Mouse (Mus musculus): ENCODE results near the gene Cnbd2.
"Not testable (repeated sequence)": the region's sequence is repeated elsewhere in the genome, so short reads cannot be mapped to it uniquely, and the experiment has no call there.

Cnbd2 gene

DNA sequence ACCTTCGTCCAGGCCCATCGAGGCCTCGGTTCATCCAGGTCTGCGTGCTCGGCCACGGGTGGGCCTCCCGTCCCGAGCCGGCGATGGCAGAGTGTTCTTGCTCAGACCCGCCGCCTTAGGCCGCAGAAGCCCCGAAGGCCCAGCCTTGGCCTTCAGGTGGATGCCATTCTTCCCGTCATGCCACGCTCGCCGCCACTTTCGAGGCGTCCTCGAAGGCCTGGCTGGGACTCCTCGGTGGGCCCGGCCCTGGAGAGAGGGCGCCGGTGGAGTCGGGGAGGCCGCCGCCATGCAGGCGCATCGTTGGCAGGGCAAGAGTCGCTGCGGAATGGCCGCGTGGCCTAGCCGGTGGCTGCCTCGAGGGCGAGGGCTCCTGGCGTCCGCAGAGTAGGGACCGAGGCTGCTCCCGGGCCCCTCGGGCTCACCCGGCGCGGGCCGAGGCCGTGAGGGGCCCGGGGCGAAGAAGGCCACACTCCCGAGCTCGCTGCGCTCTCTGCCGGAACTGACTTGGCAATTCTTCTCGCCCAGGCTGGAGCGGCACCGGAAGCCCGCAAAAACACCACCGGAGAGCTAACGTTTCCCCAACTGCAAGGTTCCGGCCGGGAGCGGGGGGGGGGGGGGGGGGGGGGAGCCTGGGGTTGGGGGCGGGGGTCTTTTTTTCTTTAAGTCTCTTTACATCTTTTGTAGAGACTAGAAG, 80.5 kb downstream of the Cnbd2 start:
- DNase-seq (ENCODE audit: low spot score): peak; percentile 24

DNA sequence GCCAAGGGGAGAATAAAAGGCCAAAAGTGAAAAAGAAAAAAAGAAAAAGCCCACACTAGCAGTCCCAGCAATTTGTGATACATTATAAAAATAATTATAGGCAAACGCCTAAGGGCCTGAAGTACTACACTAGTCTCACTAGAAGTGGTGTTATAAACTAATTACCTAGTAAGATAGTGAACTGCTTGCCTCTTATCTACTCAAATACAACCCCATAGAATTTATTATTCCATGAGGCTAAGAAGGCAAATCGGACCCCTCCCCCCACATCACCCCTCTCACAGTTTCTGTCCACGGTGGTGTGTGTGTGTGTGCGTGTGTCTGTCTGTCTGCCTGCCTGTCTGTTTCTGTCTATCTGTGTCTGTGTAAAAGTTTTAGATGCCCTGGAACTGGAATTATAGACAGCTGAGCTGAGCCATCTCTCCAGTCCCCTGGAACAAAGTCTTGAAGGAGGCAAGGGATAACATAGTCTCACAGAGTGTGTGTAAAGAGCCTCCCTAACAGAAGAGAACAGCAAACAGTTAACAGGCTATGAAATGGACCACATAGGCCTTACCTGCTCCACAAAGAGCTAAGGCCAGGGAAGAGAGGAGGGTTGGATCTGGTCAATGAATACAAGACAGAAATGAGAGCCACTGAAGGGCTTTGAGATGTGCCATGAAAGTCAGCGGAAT, 81.2 kb downstream of the Cnbd2 start:
- DNase-seq (ENCODE audit: low spot score): no peak

DNA sequence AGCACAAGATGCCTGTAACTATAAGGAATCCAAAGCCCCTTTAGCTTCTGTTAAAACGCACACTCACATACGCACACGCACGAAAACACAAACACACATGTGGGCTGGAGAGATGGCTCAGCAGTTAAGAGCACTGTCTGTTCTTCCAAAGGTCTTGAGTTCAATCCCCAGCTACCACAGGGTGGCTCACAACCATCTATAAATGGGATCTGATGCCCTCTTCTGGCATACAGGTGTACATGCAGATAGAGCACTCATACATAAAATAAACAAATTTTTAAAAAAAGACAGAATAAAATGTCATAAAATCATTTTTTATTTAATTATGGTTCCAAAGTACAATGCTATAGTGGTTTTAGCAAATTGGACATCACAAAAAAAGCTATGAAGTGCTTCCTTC, 82.2 kb downstream of the Cnbd2 start:
- no peak for DNase-seq (ENCODE audit: low spot score)

DNA sequence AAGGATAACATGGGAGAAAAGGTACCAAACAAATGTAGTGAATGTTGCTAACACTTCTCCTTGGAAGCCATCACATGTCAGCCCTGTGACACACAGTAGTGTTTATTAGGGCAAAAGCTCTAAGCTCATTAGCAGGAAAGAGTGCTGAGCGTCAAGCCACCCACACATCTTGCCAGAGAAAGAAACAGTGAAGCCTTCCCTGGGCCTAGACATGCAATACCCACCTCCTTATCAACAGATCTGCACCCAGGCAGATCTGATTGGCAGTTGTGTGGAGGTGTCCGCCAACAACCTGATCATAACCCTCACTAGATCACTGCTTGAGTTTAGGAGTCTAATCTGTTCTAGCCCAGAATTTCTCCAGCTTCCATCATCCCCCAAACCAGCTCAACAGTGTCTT, 84.0 kb downstream of the Cnbd2 start:
- no peak for DNase-seq (ENCODE audit: low spot score)

DNA sequence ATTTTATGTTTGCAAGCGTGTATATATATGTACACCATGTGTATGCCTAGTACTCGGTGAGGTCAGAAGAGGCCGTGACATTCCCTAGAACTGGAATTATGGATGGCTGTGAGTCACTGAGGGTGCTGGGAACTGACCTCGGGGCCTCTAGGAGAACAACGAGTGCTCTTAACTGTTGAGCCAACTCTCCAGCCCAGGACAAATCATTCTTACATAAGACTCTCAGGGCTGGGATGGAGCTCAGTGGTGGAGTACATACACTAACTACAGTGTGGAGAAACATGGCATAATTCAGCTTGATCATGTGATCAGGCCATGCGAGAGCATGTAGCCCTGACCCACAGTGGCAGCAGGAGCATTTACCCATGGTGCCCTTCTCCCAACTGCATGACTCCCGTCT, 85.9 kb downstream of the Cnbd2 start:
- DNase-seq (ENCODE audit: low spot score): no peak

DNA sequence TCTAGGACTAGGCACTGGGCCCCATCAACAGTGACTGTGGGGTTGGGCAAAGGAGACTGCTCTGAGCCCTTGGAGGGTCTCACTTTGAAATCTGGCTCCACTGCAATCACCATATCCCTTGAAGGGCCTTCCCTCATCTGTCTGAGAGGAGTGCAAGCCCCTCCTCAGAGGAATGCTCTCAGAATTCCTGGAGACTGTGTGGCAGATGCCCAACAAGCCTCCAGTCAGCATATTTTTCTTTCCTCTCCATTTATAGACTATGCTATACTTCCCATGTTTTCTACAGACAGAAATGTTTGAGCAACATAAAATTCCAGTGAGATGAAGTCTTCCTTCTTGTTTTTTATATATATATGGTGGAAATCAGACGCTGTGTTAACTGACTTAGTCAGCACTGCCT, 87.4 kb downstream of the Cnbd2 start:
- no peak for DNase-seq (ENCODE audit: low spot score)

DNA sequence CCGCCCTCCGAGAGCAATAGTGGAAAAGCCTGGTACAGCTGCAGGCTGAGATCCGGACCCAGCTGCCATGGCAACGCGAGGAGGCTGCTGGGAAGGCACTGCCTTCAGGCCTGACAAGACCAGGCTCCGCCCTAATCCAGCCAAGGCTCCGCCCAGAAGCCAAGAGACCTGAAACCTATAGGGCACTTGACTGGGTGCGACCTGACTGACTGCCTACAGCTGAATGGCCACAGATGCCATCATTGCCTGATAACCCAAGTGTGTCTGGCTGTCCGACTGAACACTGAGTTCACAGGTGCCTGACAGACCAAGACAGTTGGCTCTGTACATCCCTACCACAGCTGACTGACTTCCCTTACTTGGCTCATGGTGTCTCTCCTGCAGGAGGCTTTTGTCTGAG, 89.2 kb downstream of the Cnbd2 start:
- DNase-seq (ENCODE audit: low spot score): no peak

DNA sequence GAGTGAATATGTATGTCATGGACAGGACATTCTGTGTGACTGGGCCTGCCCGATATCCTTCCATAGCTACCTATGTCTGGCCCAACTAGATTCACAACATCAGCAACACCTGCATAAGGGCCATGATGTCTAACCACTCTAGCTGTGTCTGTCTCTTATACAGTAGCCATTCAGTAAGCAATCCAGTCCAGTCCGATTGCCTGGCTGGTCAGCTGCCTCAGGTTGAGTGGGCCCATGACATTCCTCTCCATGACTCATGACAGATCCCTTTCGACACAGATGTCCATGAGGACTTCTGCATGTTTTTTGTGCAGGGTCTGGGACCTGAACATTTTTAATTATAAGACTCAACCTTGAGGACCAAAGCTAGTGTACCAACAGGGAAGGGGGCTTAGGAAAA, 89.9 kb downstream of the Cnbd2 start:
- no peak for DNase-seq (ENCODE audit: low spot score)

DNA sequence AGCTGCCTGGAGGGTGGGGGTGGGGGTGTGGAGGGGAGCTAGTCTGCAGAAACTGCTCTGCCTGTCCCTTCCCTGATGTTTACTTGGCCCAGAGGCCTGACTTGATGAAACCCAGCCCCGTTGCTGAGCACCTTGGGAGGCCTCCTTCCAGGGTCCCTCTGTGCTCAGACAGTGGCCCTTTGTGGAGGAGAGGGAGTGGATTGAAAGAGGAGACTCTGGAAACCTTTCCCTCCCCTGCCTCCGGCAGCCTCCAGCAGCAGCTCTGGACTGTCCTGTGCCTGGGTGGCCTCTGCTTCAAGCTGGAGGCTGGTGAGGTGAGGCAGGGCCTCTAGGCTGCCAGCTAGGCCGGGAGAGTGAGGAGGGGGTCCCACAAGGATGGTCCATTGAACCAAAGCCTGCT, 94.9 kb downstream of the Cnbd2 start:
- DNase-seq (ENCODE audit: low spot score): no peak

DNA sequence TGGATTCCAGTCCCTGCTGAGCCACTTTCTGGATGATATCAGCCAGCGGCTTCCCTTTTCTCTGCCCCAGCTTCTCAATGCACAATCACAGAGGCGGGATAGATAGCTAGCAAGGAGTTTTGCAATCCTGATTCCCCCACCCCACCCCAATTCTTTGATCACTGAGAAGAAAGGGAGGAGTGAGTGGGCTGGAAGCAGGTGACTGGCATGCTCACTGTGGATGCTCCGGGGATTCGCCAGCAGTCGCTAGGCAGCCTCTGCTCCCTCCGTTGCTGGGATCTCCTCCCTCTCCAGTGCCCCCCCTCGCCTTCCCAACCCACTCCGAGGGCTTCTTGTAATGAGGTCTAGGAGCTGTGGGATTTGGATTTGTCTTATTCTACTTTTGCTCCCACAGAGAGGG, 96.1 kb downstream of the Cnbd2 start:
- no peak for DNase-seq (ENCODE audit: low spot score)

DNA sequence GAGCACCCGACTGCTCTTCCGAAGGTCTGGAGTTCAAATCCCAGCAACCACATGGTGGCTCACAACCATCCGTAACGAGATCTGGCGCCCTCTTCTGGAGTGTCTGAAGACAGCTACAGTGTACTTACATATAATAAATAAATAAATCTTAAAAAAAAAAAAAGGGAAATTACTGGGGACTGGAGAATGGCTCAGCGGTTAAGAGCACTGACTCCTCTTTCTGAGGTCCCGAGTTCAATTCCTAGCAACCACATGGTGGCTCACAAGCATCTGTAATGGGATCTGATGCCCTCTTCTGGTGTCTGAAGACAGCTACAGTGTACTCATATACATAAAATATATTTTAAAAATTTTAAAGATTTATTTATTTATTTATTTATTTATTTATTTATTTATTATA, 99.2 kb downstream of the Cnbd2 start:
- DNase-seq (ENCODE audit: low spot score): not testable (repeated sequence)

DNA sequence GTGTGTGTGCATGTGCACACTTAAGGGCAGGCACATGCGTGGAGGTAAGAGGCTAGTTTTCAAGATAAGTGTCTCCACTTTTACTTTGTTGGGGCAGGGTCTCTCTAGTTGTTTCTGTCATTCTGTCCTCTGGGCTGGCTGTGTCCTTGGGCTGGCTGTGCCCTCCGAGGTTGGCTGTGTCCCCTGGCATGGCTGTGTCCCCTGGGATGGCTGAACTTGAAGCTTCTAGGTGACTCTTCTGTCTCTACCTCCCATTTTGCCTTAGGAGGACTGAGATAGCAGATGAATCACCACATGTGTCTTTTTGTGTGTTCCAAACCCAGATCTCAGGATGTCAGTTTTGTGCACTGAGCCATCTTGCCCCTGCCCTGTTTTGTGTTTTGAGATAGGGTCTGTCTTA, 102.9 kb downstream of the Cnbd2 start:
- no peak for DNase-seq (ENCODE audit: low spot score)

DNA sequence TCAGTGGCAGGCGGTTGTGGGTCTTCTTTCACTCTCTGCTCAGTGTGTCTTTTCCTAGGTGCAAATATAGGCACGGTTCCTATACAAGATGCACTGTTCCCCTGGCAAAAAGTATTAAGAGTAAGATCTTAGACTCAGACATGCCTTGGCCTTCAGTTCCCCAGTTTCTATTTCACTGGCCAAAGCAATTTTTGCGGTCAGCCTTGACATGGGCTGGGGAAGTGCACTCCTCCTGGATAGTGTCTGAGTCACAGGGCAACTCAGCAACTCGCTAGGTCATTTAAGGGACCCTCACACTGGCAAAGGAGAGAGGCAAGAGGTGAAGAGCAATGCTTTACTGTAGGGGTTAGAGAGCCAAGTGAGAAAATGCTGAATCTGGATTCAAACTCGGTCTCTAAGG, 103.6 kb downstream of the Cnbd2 start:
- DNase-seq (ENCODE audit: low spot score): no peak

DNA sequence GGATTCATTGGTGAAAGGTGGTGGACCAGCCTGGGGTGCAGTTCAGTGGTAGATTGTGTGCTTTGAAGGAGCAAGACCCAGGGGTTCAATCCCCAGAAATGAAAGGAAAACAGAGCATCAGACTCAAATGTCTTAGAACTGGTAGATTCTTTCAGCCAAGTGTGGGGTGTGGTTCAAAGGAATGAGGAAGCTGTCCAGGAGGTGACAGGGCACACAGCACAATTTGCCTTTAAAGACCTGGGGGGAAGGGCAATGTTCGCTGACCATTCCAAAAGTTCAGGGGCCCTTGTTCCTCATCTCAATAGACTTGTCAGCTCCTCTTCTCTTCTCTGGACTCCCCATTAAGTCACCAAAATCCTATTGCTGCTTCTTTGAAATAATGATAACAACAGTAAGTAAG, 105.1 kb downstream of the Cnbd2 start:
- DNase-seq (ENCODE audit: low spot score): no peak

DNA sequence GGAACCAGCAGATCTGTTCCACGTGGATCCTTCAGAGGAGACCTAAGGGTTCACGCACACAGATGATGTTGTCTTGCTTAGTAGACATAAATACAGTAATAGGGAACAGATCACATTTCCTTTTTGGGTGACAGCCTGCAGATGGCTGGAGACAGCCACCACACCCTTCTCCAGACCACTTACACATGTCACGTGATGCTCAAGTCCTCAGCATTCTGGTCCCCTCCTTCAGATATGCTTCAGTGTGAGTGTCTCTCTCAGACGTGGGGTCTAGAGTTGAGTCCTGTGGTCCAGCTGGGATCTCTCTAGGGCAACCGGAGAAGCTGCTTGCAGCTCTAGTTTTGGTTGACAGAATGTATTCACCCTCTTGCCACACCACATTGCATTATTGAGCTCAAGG, 106.4 kb downstream of the Cnbd2 start:
- DNase-seq (ENCODE audit: low spot score): no peak

DNA sequence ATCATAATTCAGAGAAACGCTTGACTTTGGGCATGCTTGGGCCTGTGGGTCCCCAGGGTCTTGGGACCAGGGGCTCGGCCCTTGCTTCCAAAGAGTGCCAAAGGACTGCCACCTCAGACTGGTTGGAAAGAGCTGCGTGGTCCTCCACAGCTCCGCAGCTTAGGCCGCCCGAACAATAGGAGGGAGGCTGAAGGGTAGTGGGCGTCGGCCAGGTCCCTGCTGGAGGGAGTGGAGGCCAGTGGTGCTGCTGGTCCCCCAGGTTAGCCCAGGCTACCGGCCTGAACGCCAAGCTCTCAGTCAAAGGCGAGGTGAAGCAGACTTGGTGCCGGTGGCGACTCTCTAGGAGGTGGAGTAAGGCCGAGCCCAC, 108.2 kb downstream of the Cnbd2 start:
- DNase-seq (ENCODE audit: low spot score): no peak

DNA sequence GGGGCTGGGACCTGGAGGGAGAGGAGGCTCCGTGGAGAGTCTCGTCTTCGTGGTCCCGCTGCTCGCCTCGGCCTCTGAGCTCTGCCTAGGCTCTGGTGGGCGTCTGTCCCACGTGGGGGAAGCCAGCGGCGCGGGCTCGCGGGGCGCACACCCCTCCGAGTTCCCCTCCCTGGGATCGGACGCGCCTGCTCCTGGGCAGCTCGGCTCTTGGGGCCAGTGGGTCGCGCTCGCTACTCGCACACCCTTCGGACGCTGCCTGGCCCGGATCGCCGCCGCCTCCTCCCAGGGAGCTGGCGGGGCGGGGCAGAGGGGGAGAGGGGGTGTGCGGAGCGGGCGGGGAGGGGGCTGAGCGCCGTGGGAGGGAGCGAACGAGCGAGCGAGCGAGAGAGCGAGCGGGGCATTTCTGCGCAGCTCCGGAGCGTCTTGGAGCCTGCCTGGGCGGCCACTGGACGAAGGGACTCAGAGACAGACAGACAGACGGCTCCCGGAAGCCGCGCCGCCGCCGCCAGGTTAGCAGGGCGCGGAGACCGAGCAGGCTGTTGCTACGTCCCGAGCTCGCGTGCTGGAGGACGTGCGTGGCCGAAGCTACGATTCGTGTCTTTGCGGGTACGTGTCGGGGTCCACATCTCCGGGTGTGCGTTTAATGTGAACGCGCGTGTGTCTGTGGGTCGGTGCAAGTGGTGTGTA, 108.7 kb downstream of the Cnbd2 start, which contains the start of gene Epb41l1:
Epb41l1 (plus strand) TSS at position 216 of the 687 bp plus-strand sequence.
- DNase-seq (ENCODE audit: low spot score): peak; percentile 19

DNA sequence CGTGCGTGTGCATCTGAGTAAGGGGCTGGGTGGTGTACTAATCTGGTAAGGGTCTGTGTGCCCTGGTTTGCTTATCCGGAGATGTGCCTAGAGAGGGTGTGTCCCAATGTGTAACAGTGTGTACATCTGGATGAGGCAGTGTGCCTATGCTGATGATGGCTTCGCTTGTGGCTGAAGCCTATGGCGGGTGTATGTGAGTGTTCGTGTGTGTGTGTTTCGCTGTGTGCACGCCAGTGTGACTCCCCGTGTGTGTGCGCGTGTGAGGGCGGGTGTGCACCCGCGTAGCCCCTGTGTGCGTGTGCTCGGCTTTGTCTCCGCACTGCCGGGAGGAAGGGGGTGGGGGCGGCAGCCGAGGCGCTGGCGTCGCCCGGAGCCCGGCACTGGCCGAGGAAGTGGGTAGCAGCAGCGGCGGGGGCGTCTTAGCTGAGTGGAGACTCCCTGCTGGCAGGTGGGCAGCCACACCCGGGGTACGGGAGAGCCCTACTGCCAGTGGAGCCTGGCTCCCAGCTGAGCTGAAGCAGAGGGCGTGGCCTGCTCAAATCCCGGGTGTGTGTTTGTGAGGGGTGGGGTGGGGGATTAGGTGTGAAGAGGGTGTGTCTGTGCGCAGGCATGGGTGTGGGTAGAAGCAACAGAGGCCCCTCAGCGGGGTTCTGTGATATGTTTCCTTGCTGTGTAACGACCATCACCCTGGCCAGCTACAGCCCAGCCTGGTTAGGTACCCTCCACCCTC, 109.4 kb downstream of the Cnbd2 start:
- no peak for DNase-seq (ENCODE audit: low spot score)

DNA sequence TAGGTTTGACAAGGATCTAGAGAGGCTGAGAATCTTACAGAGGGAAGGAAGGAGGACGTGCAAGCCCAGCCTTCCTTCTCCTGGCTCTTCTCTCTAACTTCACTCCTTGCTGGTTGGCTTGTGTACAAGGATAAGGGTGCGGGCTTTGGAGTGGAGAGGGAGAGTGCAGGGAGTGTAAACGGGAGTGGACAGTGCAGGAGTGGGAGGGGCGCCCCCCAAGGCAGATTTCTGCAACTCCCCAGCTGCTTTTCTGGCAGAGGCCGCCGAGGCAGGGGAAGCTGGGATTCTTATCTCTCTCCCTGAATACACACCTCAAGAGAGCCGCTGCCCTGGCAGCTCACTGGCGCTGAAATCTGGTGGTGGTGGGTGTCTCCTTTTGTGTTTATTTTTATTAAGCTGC, 110.5 kb downstream of the Cnbd2 start:
- no peak for DNase-seq (ENCODE audit: low spot score)

DNA sequence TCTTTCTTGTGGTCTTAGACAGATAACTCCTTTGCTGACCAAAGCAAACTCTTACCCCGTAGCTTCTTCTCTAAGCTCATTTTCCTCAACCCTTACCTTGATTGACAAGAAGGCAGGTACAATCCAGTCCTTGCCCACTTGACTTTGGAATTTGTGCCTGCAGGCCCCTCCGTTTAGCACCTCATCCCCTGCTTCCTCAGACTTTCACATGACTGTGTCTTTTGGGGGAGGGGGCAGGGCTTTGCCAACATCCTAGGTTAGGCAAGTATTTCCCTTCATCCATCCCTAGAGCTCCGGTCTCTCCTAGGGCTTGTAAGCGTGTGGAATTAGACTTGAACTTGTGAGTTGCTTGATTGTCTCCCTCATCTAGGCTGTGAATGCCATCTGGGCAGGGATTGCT, 111.6 kb downstream of the Cnbd2 start:
- no peak for DNase-seq (ENCODE audit: low spot score)
